Mouse (Mus musculus) midbrain, postnatal 0 days (tissue): ENCODE data around the gene Treml4. TPM values are rescaled to one million over a fixed set of nuclear protein-coding genes. Genes with fewer than 3 reads are reported as not detected.

Experiments
- ATAC-seq: fragments of 200-750 bp; cut with Nextera tagmentation; 2 replicates; pipeline ENCODE4 v1.8.0; 2017; ENCODE audit warnings: moderate number of reproducible peaks, mild to moderate bottlenecking, moderate TSS enrichment, moderate library complexity; ENCODE audit not compliant: low FRiP score
- DNase-seq: peaks from one replicate; pipeline ENCODE4 v3.0.0-alpha.2; 2015; ENCODE audit warnings: low spot score
- H3K27ac ChIP-seq: fragments of 300-500 bp; sonication (generic); 2 replicates; pipeline ENCODE4 v1.5.1; 2014; ENCODE audit warnings: low read depth, mild to moderate bottlenecking, low read length, mixed read lengths
- H3K27me3 ChIP-seq: fragments of 300-500 bp; sonication (generic); 2 replicates; pipeline ENCODE4 v1.6.1; 2014; ENCODE audit warnings: low read length, control low read depth, mixed read lengths; ENCODE audit not compliant: insufficient read depth
- H3K36me3 ChIP-seq: fragments of 300-500 bp; sonication (generic); 2 replicates; pipeline ENCODE4 v1.6.1; 2014; ENCODE audit warnings: low read length, control low read depth, mixed read lengths; ENCODE audit not compliant: insufficient read depth
- H3K4me1 ChIP-seq: fragments of 300-500 bp; sonication (generic); 2 replicates; pipeline ENCODE4 v1.6.1; 2014; ENCODE audit warnings: mild to moderate bottlenecking, control low read depth, antibody characterized with exemption, low read length, mixed read lengths; ENCODE audit not compliant: insufficient read depth
- H3K4me2 ChIP-seq: fragments of 300-500 bp; sonication (generic); 2 replicates; pipeline ENCODE4 v1.6.1; 2014; ENCODE audit warnings: low read depth, mild to moderate bottlenecking, low read length, mixed read lengths; ENCODE audit not compliant: poor library complexity, severe bottlenecking
- H3K4me3 ChIP-seq: fragments of 300-500 bp; sonication (generic); 2 replicates; pipeline ENCODE4 v1.5.1; 2014; ENCODE audit warnings: low read depth, mild to moderate bottlenecking, low read length, moderate library complexity
- H3K9ac ChIP-seq: fragments of 300-500 bp; sonication (generic); replicated peaks from 2 replicates; pipeline ENCODE4 v1.6.1; 2014; ENCODE audit warnings: mild to moderate bottlenecking, low read length, moderate library complexity, mixed read lengths; ENCODE audit not compliant: poor library complexity, severe bottlenecking
- H3K9me3 ChIP-seq: fragments of 300-500 bp; sonication (generic); 2 replicates; pipeline ENCODE4 v1.6.1; 2016; ENCODE audit warnings: low read length, control low read depth
- CTCF ChIP-seq: IDR thresholded peaks from 2 replicates; pipeline ENCODE4 v1.5.1; 2016; ENCODE audit warnings: antibody characterized with exemption, mild to moderate bottlenecking
- WGBS: fragments of 180-500 bp; shearing (Covaris S2); extraction: QIAGEN DNeasy Blood & Tissue Kit; methylation state at CpG from one replicate; pipeline ENCODE4 v1.1.7; 2014; 5-methylcytosine and 5-hydroxymethylcytosine counted together
- polyA plus RNA-seq: library from polyadenylated mRNA; unstranded; fragments of >200 nt; fragmentation: Nextera tagmentation; extraction: Ambion mirVana; gene quantifications from 2 replicates; pipeline ENCODE4 v1.2.1, GENCODE M21; 2015
- total RNA-seq: library from RNA; depleted of rRNA; stranded (reverse); fragments of >200 nt; gene quantifications from 2 replicates; pipeline ENCODE4 v1.2.3, GENCODE M21; 2014

The Treml4 gene
- total and polyA plus RNA-seq, 2 experiments from 2014 or later = 0.22 to 0.27 TPM

DNA sequence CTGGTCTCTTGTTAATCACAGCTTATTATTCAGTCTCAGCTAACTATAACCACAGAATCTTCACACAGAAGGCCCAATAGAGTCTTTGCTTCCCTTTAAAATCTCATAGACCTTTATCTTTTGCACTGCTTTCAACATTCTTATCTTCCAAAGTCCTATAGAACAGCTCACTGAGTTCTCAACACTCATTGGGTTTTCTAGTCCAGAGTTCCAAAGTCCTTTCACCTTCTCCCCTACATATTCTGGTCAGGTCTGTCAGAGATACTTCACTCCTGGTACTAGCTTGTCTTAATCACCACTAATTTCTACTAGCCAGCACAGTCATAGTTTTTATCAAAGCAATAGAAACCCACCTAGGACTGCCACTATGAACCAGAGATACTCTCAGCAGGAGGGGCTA is 7.5 kb upstream of the Treml4 start:
- ATAC-seq (no peak), DNase-seq (no peak)
- TF ChIP-seq CTCF = no peak
- Histone ChIP-seq H3K36me3 (no peaks in the 10 kb centered on the region), H3K27me3 (no peaks in the 10 kb centered on the region), H3K4me3 (no peak overlapping the region), H3K4me1 (no peaks in the 10 kb centered on the region), H3K4me2 (no peak overlapping the region), H3K27ac (no peak overlapping the region), H3K9ac (no peak overlapping the region), H3K9me3 (peaks cover 7% of the 10 kb centered on the region; the same call in 1 of the 2 replicates)

DNA sequence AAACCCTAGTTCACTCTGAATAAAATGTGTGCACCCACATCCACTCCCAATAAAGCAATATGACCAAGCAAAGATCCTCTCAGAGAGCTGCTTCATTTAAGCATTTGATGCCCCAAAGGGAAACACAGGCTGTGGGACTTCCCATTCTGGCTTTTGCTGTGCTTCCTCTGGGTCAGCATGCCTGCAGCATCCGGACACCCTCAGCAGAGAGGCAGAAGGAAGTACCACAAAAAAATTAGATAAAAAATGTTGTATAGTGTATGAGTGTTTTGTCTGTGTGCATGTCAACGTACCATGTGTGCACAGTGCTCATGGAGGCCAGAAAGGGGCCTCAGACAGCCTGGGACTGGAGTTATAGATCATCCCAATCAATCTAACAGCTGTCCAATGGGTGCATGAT is 2.2 kb upstream of the Treml4 start:
- Histone ChIP-seq H3K27me3 (no peaks in the 10 kb centered on the region), H3K4me3 (no peak overlapping the region), H3K27ac (no peak overlapping the region), H3K36me3 (no peaks in the 10 kb centered on the region), H3K9me3 (peaks cover 7% of the 10 kb centered on the region; the same call in 1 of the 2 replicates), H3K4me2 (no peak overlapping the region), H3K4me1 (no peaks in the 10 kb centered on the region), H3K9ac (no peak overlapping the region)
- WGBS = 87% methylated on average over 2 of the region's 2 CpGs
- no peak for ATAC-seq
- DNase-seq = no peak
- no peak for TF ChIP-seq CTCF

DNA sequence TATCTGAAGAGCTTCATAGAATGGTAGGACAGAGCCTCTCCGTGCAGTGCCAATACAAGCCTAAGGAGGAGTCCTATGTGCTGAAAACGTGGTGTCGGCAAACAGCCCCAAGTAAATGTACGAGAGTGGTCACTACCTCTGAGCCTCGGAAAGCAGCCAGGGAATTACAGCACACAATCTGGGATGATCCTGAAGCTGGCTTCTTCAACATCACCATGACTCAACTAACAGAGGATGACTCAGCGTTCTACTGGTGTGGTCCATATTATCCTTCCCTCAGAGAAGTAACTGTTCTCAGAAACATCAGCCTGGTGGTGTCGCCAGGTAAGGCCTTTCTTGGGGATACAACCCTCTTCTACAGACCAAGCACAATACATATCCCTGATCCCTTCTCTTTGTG is 567 bp downstream of the Treml4 start:
- DNase-seq (no peak), ATAC-seq (no peak)
- Histone ChIP-seq H3K27ac (no peak overlapping the region), H3K4me2 (no peak overlapping the region), H3K4me3 (no peak overlapping the region), H3K9ac (no peak overlapping the region), H3K36me3 (no peaks in the 10 kb centered on the region), H3K4me1 (no peaks in the 10 kb centered on the region), H3K9me3 (no peaks in the 10 kb centered on the region), H3K27me3 (no peaks in the 10 kb centered on the region)
- WGBS = 92% methylated on average over 7 of the region's 7 CpGs
- no peak for TF ChIP-seq CTCF

DNA sequence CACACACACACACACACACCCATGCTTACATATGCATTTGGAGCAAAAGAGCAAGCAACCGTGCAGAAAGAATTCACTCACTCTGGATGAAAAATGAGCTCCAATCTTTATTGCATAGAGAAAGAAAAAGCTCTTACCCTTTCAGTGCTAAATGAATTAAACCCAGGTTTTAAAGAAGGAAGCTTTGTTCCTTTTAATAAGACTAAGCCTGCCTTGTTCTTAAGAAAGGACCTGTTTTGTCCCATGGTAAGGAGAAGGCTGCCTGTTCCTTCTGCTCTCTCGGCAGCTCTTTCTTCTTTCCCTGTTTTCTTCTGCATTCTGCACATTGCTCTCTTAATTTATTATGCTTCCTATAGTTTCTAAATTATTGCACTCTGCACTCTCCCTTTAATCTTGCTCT is 2.0 kb downstream of the Treml4 start:
- DNase-seq = no peak
- Histone ChIP-seq H3K27me3 (no peaks in the 10 kb centered on the region), H3K4me1 (no peaks in the 10 kb centered on the region), H3K27ac (no peak overlapping the region), H3K9ac (no peak overlapping the region), H3K36me3 (no peaks in the 10 kb centered on the region), H3K4me3 (no peak overlapping the region), H3K9me3 (no peaks in the 10 kb centered on the region), H3K4me2 (no peak overlapping the region)
- WGBS = 11% methylated on average over 2 of the region's 2 CpGs
- no peak for TF ChIP-seq CTCF
- ATAC-seq = no peak

DNA sequence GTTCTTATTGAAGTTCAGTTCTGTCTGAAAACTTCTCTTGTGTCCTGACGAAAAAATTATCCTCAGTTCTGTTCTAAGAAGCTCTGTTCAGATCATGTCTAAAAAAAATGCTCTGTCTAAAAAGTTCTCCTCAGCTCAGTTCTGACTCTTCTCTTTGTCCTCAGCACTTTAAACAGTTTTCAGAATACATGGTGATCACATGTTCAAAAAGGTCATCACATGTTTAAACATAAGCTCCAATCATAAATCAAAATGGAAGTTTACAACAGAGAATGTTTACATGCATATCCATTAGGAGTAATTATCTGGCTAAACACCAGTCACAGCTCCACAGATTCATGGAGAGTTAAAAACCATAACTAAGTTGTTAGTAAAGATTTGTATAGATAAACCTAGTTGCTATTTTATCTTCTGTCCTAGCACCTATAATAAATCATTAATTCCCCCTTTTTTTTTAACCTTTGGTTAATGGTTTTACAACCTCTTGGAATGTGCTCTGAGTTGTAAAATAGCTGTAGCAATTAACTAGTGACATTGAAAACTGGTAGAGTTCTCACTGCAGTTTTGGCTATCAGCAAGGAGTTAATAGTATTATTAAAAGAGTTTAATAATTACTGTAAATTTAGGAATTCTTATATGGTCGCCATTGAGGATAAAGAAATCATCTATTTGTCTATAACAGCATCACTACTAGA is 2.7 kb downstream of the Treml4 start:
- H3K27ac ChIP-seq = no peak overlapping the region
- ATAC-seq = no peak
- no peak overlapping the region for H3K9ac ChIP-seq
- no peak for TF ChIP-seq CTCF
- H3K4me3 ChIP-seq = no peak overlapping the region
- H3K27me3 ChIP-seq = no peaks in the 10 kb centered on the region
- DNase-seq = no peak
- 53% methylated on average over 2 of the region's 2 CpGs for WGBS
- H3K4me1 ChIP-seq = no peaks in the 10 kb centered on the region
- no peaks in the 10 kb centered on the region for H3K36me3 ChIP-seq
- H3K4me2 ChIP-seq = no peak overlapping the region
- no peaks in the 10 kb centered on the region for H3K9me3 ChIP-seq

DNA sequence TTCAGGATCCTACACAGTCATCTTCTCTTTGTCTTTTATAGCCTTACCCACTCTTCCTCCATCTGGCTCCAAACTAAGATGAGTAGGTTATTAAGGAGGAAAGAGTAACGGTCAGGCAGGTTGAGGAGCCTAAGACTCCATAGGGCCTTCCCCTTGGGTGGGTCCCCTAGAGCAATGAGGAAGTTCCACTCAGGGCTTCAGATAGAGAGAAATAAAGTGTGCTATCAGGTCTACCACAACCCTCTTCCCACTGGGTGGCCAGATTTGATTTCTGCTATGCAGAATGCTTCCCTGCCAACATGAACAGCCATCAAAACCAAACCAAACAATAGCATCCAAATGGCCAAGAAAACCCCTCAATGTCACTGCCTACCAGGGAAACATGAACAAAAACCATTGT is 3.5 kb downstream of the Treml4 start:
- no peak for ATAC-seq
- Histone ChIP-seq H3K9ac (no peak overlapping the region), H3K4me2 (no peak overlapping the region), H3K27ac (no peak overlapping the region), H3K4me3 (no peak overlapping the region), H3K9me3 (no peaks in the 10 kb centered on the region), H3K36me3 (no peaks in the 10 kb centered on the region), H3K27me3 (no peaks in the 10 kb centered on the region), H3K4me1 (no peaks in the 10 kb centered on the region; the same call in 1 of the 2 replicates)
- WGBS = 95% methylated on average over 1 of the region's 1 CpGs
- DNase-seq = no peak
- no peak for TF ChIP-seq CTCF
